Mouse (Mus musculus): ENCODE data around the gene Tk1.

Gene Tk1

DNA sequence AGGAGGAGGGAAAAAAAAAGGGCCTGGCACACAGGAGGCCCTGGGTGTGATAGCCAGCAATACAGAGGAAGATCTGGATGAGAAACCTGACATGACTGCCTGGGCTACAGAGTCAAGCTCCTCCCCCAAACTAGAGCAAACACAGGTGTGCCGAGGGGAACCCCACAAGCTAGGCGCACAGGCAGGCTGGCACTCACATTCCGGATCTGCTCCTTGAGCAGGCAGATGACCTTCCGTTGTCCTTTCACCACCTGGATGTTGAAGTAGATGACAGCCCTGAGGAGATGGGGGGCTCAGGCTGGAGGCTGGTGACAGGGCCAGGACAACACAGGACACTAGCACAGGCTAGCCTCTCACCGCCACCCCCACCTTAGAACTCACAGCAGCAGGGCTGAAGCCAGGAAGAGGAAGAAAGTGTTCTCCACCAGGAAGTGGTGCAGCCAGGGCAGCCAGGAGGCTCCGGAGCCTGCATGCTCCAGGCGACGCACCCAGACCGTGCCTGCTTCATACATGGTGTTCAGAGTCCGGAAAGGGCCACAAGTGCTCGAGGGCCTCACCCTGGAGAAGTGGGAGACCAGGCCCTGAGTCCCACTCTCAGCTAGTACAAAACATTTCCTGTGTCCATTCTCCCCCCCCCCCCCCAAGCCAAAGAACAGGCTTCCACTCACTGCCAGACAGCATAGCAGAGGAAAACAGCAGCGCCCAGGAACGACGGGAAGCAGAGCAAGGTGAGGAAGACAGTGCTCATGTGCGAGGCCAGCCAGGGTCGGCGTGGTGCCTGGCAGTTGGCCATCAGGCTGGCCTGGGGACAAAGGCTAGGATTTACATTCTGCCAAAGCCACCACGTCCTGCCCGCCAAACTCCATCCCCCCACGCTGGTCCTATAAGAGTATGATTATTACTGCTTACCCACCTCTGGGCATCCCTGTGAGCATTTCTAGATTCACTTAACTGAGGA lies 56.9 kb downstream of the Tk1 start:
- no peak for DNase-seq (ENCODE audit: low spot score)

DNA sequence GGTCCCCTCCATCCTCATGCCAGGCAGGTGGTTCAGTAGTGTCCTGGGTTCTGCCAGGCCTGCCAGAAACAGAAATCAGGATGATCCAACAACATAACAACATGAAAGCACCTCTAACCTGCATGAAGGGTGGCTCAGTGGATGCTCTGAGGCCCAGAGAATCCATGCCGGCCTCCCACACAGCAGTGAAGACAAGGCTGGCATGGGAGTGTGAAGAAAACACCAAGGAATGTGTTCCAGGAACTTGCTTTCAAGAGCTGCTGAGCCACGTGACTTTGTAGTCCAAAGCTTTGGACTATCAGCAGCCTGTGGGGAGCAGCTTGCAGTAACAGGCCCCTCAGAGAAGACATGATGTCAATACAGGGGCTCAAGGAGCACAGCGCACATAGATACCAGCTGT lies 59.6 kb downstream of the Tk1 start:
- DNase-seq (ENCODE audit: low spot score), result no peak

Data from urinary bladder, postnatal 25 days (tissue).